In the genomic region with DNA sequence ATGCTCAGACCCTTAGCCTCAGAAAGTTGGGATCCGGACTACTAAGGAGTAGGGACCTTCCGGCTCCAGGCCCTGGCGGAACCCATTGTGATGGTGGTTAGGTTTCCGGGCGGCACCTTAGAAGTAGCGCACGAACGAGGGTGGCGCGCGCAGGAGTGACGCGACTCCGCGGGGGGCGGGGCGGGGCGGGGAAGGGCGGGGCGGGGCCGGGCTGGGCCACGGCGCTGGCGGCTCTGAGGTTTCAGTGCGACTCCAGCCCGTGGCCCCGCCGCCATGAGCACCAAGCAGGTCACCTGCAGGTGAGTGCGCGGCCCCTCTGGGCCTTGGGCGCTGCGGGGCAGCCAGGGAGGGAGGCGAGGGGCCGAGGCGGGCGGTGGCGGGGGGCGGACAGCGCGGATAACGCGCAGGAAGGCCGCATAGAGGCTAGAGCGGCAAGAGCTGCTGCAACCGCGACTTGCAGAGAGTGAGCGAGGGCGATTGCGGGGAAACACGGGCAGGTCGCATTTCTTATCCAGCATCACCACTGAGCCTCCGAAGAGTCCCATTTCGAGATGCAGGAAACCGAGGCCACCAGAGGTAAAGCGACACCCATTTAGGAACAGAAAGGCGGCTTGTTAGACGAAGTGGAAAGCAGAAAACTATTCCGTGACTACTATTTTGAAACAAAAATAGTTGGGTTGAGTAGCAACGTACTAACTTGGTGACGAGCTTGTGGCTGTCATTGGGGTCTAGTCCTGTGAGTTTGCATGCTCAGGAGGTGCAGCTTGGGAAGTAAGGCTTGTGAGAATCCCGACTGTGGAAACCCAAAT, we compare ENCODE assay signal across 8 mouse cellular contexts. TPM values are rescaled to one million over a fixed set of nuclear protein-coding genes. Genes with fewer than 3 reads are reported as not detected.
DNase-seq lines count a peak whose midpoint lies in the region; ATAC-seq and TF ChIP-seq lines count a peak whose summit lies in the region.

A gene (plus strand): TSS at position 188 of the 809 bp plus-strand sequence.

- H3K4me1 ChIP-seq in bone marrow macrophage, adult 2 months (ENCODE audit: control insufficient read depth, insufficient read depth, low read length): peaks cover 14% of the 10 kb centered on the region
- peaks cover 13% of the 10 kb centered on the region for H3K4me1 ChIP-seq in embryonic facial prominence, embryonic 15.5 days

- peak; percentile 90 for ATAC-seq in embryonic facial prominence, embryonic 15.5 days (ENCODE audit: insufficient number of reproducible peaks, low FRiP score, low TSS enrichment, low read depth)

- H3K9ac ChIP-seq in embryonic facial prominence, embryonic 15.5 days: peak within 1 kb of the TSS; percentile 83

- H3K4me2 ChIP-seq in embryonic facial prominence, embryonic 15.5 days (replicated peaks): peak within 1 kb of the TSS; percentile 72

- TF ChIP-seq POLR2A in bone marrow macrophage, adult 2 months (IDR thresholded peaks at IDR 0.05; ENCODE audit: borderline replicate concordance, low read depth, low read length): no peak

- DNase-seq in heart, adult 9 months (ENCODE audit: low spot score in 2 of 2): peak; percentile 66 to 71
- peak; percentile 80 for DNase-seq in kidney, adult 9 months
- DNase-seq in liver: peak; percentile 91
- peak; percentile 56 to 72 for DNase-seq in monocyte, adult 2 months (ENCODE audit: low read depth in 1 of 2, low spot score in 2 of 2)
- peak; percentile 69 to 83 for DNase-seq in spleen, postnatal 14 days (ENCODE audit: low spot score in 2 of 2)

- peak within 1 kb of the TSS; percentile 88 for H3ac ChIP-seq in C2C12 (ENCODE audit: control insufficient read depth, insufficient read length, low read depth)

- no peaks in the 10 kb centered on the region for H3K9me3 ChIP-seq in embryonic facial prominence, embryonic 15.5 days (replicated peaks)

- peak within 1 kb of the TSS; percentile 45 for H3K27ac ChIP-seq in bone marrow macrophage, adult 2 months (ENCODE audit: insufficient read depth, low read depth, low read length)
- peak within 1 kb of the TSS; percentile 79 for H3K27ac ChIP-seq in embryonic facial prominence, embryonic 15.5 days (replicated peaks)

- H3K4me3 ChIP-seq in C2C12 (ENCODE audit: insufficient read depth, poor library complexity, severe bottlenecking): peak within 1 kb of the TSS; percentile 78
- H3K4me3 ChIP-seq in bone marrow macrophage, adult 2 months (ENCODE audit: insufficient read depth, low read length): peak within 1 kb of the TSS; percentile 99
- H3K4me3 ChIP-seq in embryonic facial prominence, embryonic 15.5 days (replicated peaks): peak within 1 kb of the TSS; percentile 93

- no peaks in the 10 kb centered on the region for H3K27me3 ChIP-seq in C2C12 (ENCODE audit: control insufficient read depth, insufficient read depth, insufficient read length)
- no peaks in the 10 kb centered on the region for H3K27me3 ChIP-seq in embryonic facial prominence, embryonic 15.5 days

- H3K36me3 ChIP-seq in C2C12 (ENCODE audit: control insufficient read depth, insufficient read depth): no peaks in the 10 kb centered on the region
- no peaks in the 10 kb centered on the region; the same call in 1 of the 2 replicates for H3K36me3 ChIP-seq in embryonic facial prominence, embryonic 15.5 days

- H3K79me2 ChIP-seq in C2C12 (ENCODE audit: control insufficient read depth, insufficient read depth): peaks cover 34% of the 10 kb centered on the region

- WGBS in embryonic facial prominence, embryonic 15.5 days: under 1% methylated on average over 58 of the region's 61 CpGs

- no peak for TF ChIP-seq CTCF in C2C12 (IDR thresholded peaks at IDR 0.05; ENCODE audit: control insufficient read depth, insufficient read depth, insufficient read length)
- TF ChIP-seq CTCF in bone marrow macrophage, adult 2 months (IDR thresholded peaks at IDR 0.05; ENCODE audit: low read depth, low read length): no peak

- peaks cover 15% of the 10 kb centered on the region for H3K79me3 ChIP-seq in C2C12 (ENCODE audit: low read depth)

TF ChIP-seq in C2C12, 6 proteins besides CTCF, POLR2A, EP300 and RAD21:
- TF ChIP-seq FOSL1 (IDR thresholded peaks at IDR 0.05; ENCODE audit: insufficient read depth, low read length, poor library complexity, severe bottlenecking) (no peak), CEBPB (IDR thresholded peaks at IDR 0.05; ENCODE audit: low read depth) (no peak), MAX (IDR thresholded peaks at IDR 0.05) (no peak), MYOG (IDR thresholded peaks at IDR 0.05; ENCODE audit: control insufficient read depth, extremely low read depth, insufficient read length) (no peak)

RNA-seq across cellular contexts. Expression of the gene that starts here (rescaled TPM):
- polyA plus RNA-seq in C2C12 (2012; fragmentation: generic; extraction: Trizol): 14.8 TPM
- polyA plus RNA-seq in bone marrow macrophage, adult 2 months (2012; ENCODE audit: insufficient read depth, insufficient read length, missing spikeins): 13.4 and 15.6 TPM in 2 replicates
- 23.6 and 30.2 TPM in 2 replicates for polyA plus RNA-seq in embryonic facial prominence, embryonic 15.5 days (2015; fragmentation: Nextera tagmentation; extraction: Ambion mirVana)

Comparison
In these comparisons a context has a peak if more than half of its experiments do, and no peak if none do; other contexts are left out.
1. Peak in every context shown above with its lines: DNase-seq, ATAC-seq, H3K4me3 ChIP-seq and H3K27ac ChIP-seq.